Comparison of ENCODE assay signal across 11 mouse cellular contexts in the genomic region with DNA sequence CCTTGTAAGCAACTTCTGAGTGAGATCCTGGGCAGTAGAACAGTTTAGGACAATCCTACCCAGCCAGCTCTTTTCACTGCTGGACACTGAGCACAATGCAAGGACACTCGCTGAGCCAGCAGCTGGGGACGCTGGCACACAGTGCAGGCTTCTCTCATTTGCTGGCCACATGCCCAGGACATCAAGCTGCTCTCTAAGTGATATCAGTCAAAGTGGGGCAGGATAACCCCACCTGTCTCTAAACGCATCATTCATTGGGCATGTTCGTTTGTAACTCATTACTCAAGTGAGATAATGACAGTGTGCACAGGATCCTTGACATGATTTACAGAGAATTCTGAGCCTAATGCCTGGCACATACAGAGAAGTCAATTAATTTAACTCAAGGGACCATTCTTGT.
DNase-seq lines count a peak whose midpoint lies in the region; ATAC-seq and TF ChIP-seq lines count a peak whose summit lies in the region.
"Had no signal": no experiment of that assay in that cellular context is flagged by ENCODE, and none has a peak within 500 bp of the region (broad histone marks: within the 10 kb centered on the region; RNA-seq: fewer than 3 reads in every experiment).

No protein-coding gene starts in this region.

- peak; percentile 50; the same call in 1 of the 2 replicates for TF ChIP-seq EP300 in liver, postnatal 0 days (IDR thresholded peaks at IDR 0.05; ENCODE audit: low read depth)

- no peaks in the 10 kb centered on the region for H3K36me3 ChIP-seq in liver, postnatal 0 days (replicated peaks; ENCODE audit: insufficient read depth, low read length)
- H3K36me3 ChIP-seq in liver, embryonic 12.5 days: no peaks in the 10 kb centered on the region
- H3K36me3 ChIP-seq: limb, embryonic 15.5 days; stomach, embryonic 15.5 days had no signal

- peaks cover 2% of the 10 kb centered on the region; the same call in 1 of the 2 replicates for H3K4me1 ChIP-seq in liver, postnatal 0 days (ENCODE audit: insufficient read depth)
- H3K4me1 ChIP-seq in liver, embryonic 12.5 days: no peaks in the 10 kb centered on the region
- H3K4me1 ChIP-seq: limb, embryonic 15.5 days; stomach, embryonic 15.5 days had no signal

- H3K27me3 ChIP-seq in liver, postnatal 0 days (ENCODE audit: insufficient read depth, low read length): no peaks in the 10 kb centered on the region
- no peaks in the 10 kb centered on the region for H3K27me3 ChIP-seq in liver, embryonic 12.5 days (replicated peaks)
- H3K27me3 ChIP-seq: limb, embryonic 15.5 days; stomach, embryonic 15.5 days had no signal

- H3K4me2 ChIP-seq in liver, postnatal 0 days (ENCODE audit: low read depth, low read length): no peak overlapping the region
- H3K4me2 ChIP-seq in liver, embryonic 12.5 days: no peak overlapping the region
- H3K4me2 ChIP-seq: limb, embryonic 15.5 days; stomach, embryonic 15.5 days had no signal

- DNase-seq in liver, postnatal 0 days: peak; percentile 32
- DNase-seq in gastrocnemius, postnatal 10 days: peak; percentile 67
- peak; percentile 52 for DNase-seq in kidney, postnatal 10 days
- no peak for DNase-seq in embryo, embryonic 11 days

- 72% methylated on average over 4 of the region's 4 CpGs for WGBS in liver, postnatal 0 days (ENCODE audit: insufficient replicate concordance)
- WGBS in liver, embryonic 12.5 days (ENCODE audit: insufficient replicate concordance): 74% methylated on average over 4 of the region's 4 CpGs

- no peak for TF ChIP-seq CTCF in liver, postnatal 0 days (IDR thresholded peaks at IDR 0.05; ENCODE audit: low read depth)

- H3K4me3 ChIP-seq in liver, postnatal 0 days (ENCODE audit: low read depth, low read length): no peak overlapping the region
- H3K4me3 ChIP-seq in liver, embryonic 12.5 days: no peak overlapping the region
- H3K4me3 ChIP-seq: erythroblast, embryonic 14.5 days; limb, embryonic 15.5 days; stomach, embryonic 15.5 days had no signal

- H3K9ac ChIP-seq in liver, postnatal 0 days (replicated peaks): no peak overlapping the region
- no peak overlapping the region for H3K9ac ChIP-seq in liver, embryonic 12.5 days
- H3K9ac ChIP-seq: limb, embryonic 15.5 days; stomach, embryonic 15.5 days had no signal

- H3K9me3 ChIP-seq in liver, postnatal 0 days (ENCODE audit: low read length): no peaks in the 10 kb centered on the region
- H3K9me3 ChIP-seq in liver, embryonic 12.5 days (replicated peaks): no peaks in the 10 kb centered on the region
- H3K9me3 ChIP-seq: limb, embryonic 15.5 days; stomach, embryonic 15.5 days had no signal

- ATAC-seq in liver, postnatal 0 days: peak; percentile 77
- ATAC-seq in liver, embryonic 12.5 days: no peak
- ATAC-seq in cerebellum, adult (ENCODE audit: insufficient number of reproducible peaks, low FRiP score, low TSS enrichment): peak; percentile 83
- peak; percentile 82 for ATAC-seq in megakaryocyte progenitor cell, adult 5-6 weeks (replicated peaks; ENCODE audit: poor library complexity)
- no peak for ATAC-seq in megakaryocyte, adult 5-6 weeks (ENCODE audit: poor library complexity, severe bottlenecking)

- H3K27ac ChIP-seq in liver, postnatal 0 days (ENCODE audit: low read depth): no peak overlapping the region
- H3K27ac ChIP-seq in liver, embryonic 12.5 days: no peak overlapping the region
- H3K27ac ChIP-seq: limb, embryonic 15.5 days; stomach, embryonic 15.5 days had no signal

Comparison
In these comparisons a context has a peak if more than half of its experiments do, and no peak if none do; other contexts are left out.
1. ATAC-seq: peak in liver, postnatal 0 days (single experiment), cerebellum, adult (single experiment) and megakaryocyte progenitor cell, adult 5-6 weeks (single experiment); none in liver, embryonic 12.5 days (single experiment) and megakaryocyte, adult 5-6 weeks (single experiment).